Mouse (Mus musculus) CH12.LX (cell line): ENCODE measurements at regions not wholly inside any gene's neighbourhood (a gene's known extent, or its start where the extent isn't known, plus 50 kb on each side); places are given as distances from the start of the nearest gene placed in this dataset.
"Not testable (repeated sequence)": the region's sequence is repeated elsewhere in the genome, so short reads cannot be mapped to it uniquely, and the experiment has no call there.

Experiments
- CTCF ChIP-seq, 2 experiments: IDR thresholded peaks in 1 of 2; conservative IDR thresholded peaks in 1 of 2; 2 replicates each; pipeline ENCODE4 v1.5.1; 2011 to 2012; ENCODE audit warnings: low read depth in 2 of 2, low read length in 2 of 2, improper control_type of control experiment in 1 of 2, inconsistent platforms in 1 of 2, mild to moderate bottlenecking in 1 of 2, moderate library complexity in 1 of 2
- EP300 ChIP-seq: IDR thresholded peaks from 2 replicates; pipeline ENCODE4 v1.6.1; 2011; ENCODE audit warnings: low read length, improper control_type of control experiment
- TBP ChIP-seq: conservative IDR thresholded peaks from 2 replicates; pipeline ENCODE4 v1.6.1; 2011; ENCODE audit warnings: low read depth, low read length, improper control_type of control experiment

DNA sequence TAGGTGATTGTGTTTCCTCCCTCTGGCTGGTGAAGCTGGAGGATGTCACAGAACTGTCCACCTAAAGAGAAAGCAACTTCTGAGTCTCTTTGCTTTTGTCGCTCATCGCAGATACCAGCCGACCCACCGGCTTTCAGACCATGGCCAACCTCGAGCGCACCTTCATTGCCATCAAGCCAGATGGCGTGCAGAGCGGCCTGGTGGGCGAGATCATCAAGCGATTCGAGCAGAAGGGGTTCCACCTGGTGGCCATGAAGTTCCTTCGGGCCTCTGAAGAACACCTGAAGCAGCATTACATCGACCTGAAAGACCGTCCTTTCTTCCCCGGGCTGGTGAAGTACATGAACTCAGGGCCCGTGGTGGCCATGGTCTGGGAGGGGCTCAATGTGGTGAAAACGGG, 131.7 kb downstream of the Nuak1 start:
- not testable (repeated sequence) for TF ChIP-seq EP300, TBP
- TF ChIP-seq CTCF (conservative IDR thresholded peaks at IDR 0.05 in 1 of 2, IDR thresholded peaks at IDR 0.05 in 1 of 2; ENCODE audit: low read depth in 2 of 2, low read length in 2 of 2): peak in 1 of 2 experiments; percentile 40; a peak in 2 of 4 replicates
